Mouse (Mus musculus) spleen, adult 2 months (tissue): Measurements from ENCODE around the gene Cdkn2d. TPM values are rescaled to one million over a fixed set of nuclear protein-coding genes. Genes with fewer than 3 reads are reported as not detected.

ENCODE experiments used
- DNase-seq, 2 experiments: peaks; one replicate each; pipeline versions ENCODE4 v3.0.0 to v3.0.0-alpha.2; 2012 to 2021; ENCODE audit warnings: low spot score in 2 of 2, low read depth in 1 of 2
- H3K27ac ChIP-seq: fragments of 200-500 bp; 2 replicates; pipeline ENCODE4 v1.5.1; 2012; ENCODE audit warnings: low read length, inconsistent platforms; ENCODE audit not compliant: insufficient read depth
- H3K27me3 ChIP-seq: fragments of 200-500 bp; 2 replicates; pipeline ENCODE4 v1.6.1; 2012; ENCODE audit warnings: mild to moderate bottlenecking, moderate library complexity, low read length, inconsistent platforms; ENCODE audit not compliant: control insufficient read depth, insufficient read depth
- H3K36me3 ChIP-seq: fragments of 200-500 bp; 2 replicates; pipeline ENCODE4 v1.6.1; 2012; ENCODE audit warnings: mild to moderate bottlenecking, low read length, inconsistent platforms; ENCODE audit not compliant: control insufficient read depth, insufficient read depth
- H3K4me1 ChIP-seq: fragments of 200-500 bp; 2 replicates; pipeline ENCODE4 v1.6.1; 2011; ENCODE audit warnings: inconsistent platforms; ENCODE audit not compliant: control insufficient read depth, insufficient read depth, insufficient read length
- H3K4me3 ChIP-seq: fragments of 200-500 bp; 2 replicates; pipeline ENCODE4 v1.5.1; 2011; ENCODE audit warnings: mild to moderate bottlenecking, inconsistent platforms; ENCODE audit not compliant: insufficient read depth, insufficient read length; ENCODE audit errors: extremely low read depth
- CTCF ChIP-seq: fragments of 200-500 bp; IDR thresholded peaks from 2 replicates; pipeline ENCODE4 v1.5.1; 2011; ENCODE audit warnings: mild to moderate bottlenecking, inconsistent platforms; ENCODE audit not compliant: insufficient read depth, insufficient read length, insufficient replicate concordance; ENCODE audit errors: extremely low read depth
- POLR2A ChIP-seq: fragments of 200-500 bp; IDR thresholded peaks from 2 replicates; pipeline ENCODE4 v1.6.1; 2011; ENCODE audit warnings: low read depth, low read length, inconsistent platforms
- WGBS: fragments of 180-500 bp; shearing (Covaris S2); methylation state at CpG from one replicate; pipeline ENCODE4 v1.1.7; 2018; 5-methylcytosine and 5-hydroxymethylcytosine counted together
- polyA plus RNA-seq: library from polyadenylated mRNA; depleted of rRNA; stranded (reverse); fragments of >200 nt; gene quantifications from 2 replicates; pipeline ENCODE4 v1.2.3, GENCODE M21; 2012

The Cdkn2d gene
- polyA plus RNA-seq, 1 experiment, result 87.4 TPM

DNA sequence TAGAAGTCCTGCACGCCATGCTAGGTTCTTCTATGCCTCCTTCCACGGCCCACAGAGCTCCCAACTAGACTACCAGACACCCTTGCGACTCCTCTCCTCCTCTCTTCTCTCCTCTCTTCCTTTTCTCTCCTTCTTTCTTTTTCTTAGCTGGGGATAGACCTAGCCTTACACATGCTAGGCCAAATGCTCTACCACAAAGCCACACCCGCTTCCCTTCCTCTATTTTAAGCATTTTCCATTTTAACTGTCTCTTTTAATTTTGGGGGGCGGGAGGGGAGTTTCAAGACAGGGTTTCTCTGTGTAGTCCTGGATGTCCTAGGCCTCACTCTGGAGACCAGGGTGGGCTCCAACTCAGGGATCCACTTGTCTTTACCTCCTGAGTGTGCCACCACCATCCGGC is 27.6 kb upstream of the Cdkn2d start:
- WGBS, result 33% methylated on average over 6 of the region's 6 CpGs
- no peak for DNase-seq
- Histone ChIP-seq H3K27ac (peak overlapping the region; percentile 59), H3K4me3 (no peak overlapping the region), H3K4me1 (peaks cover 20% of the 10 kb centered on the region), H3K36me3 (no peaks in the 10 kb centered on the region), H3K27me3 (no peaks in the 10 kb centered on the region)
- TF ChIP-seq POLR2A, result no peak
- no peak for TF ChIP-seq CTCF

- Histone ChIP-seq H3K4me1 (peaks cover 13% of the 10 kb centered on the region), H3K36me3 (no peaks in the 10 kb centered on the region), H3K4me3 (no peak overlapping the region), H3K27ac (peak overlapping the region; percentile 73), H3K27me3 (no peaks in the 10 kb centered on the region)
- WGBS, result 10% methylated on average over 7 of the region's 7 CpGs
- DNase-seq, result peak in 1 of 2 experiments; percentile 61
- TF ChIP-seq POLR2A (no peak), CTCF (no peak)
These were observed 25.5 kb upstream of the Cdkn2d start for GRCm38 (mm10) chr9:21316696-21317095.

DNA sequence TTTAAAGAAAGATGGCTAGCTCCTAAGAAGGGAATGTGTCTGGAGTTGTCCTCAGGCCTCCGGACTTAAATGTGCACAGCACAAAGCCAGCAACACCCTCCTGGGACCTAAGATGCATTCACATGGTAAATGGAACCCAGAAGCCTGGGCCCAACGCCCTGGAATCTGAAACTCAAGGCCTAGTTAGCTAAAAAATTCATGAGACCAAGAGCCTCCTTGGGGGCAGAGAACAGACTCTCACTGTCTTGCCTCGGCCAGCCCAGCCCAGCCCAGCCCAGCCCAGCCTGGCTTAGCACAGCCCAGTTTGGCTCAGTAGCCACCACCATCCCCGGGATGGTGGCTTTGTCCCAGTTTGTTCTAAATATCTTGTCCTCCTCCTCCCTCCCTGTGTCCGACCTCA is 24.2 kb upstream of the Cdkn2d start:
- Histone ChIP-seq H3K4me3 (no peak overlapping the region), H3K4me1 (peaks cover 13% of the 10 kb centered on the region), H3K36me3 (no peaks in the 10 kb centered on the region), H3K27ac (no peak overlapping the region), H3K27me3 (no peaks in the 10 kb centered on the region)
- TF ChIP-seq POLR2A (no peak), CTCF (no peak)
- DNase-seq, result no peak
- 77% methylated on average over 5 of the region's 5 CpGs for WGBS

GRCm38 (mm10) chr9:21314367-21315140 is 23.3 kb upstream of the Cdkn2d start:
- Histone ChIP-seq H3K27me3 (no peaks in the 10 kb centered on the region), H3K4me1 (peaks cover 16% of the 10 kb centered on the region), H3K27ac (no peak overlapping the region), H3K36me3 (no peaks in the 10 kb centered on the region), H3K4me3 (no peak overlapping the region)
- no peak for DNase-seq
- TF ChIP-seq CTCF (no peak), POLR2A (no peak)
- WGBS, result 85% methylated on average over 9 of the region's 9 CpGs

GRCm38 (mm10) chr9:21313394-21313793 is 22.2 kb upstream of the Cdkn2d start:
- WGBS, result 6% methylated on average over 11 of the region's 11 CpGs
- peaks cover 13% of the 10 kb centered on the region for H3K4me1 ChIP-seq
- TF ChIP-seq CTCF (peak; percentile 95), POLR2A (no peak)
- H3K4me3 ChIP-seq, result no peak overlapping the region
- no peaks in the 10 kb centered on the region for H3K36me3 ChIP-seq
- H3K27me3 ChIP-seq, result no peaks in the 10 kb centered on the region
- H3K27ac ChIP-seq, result no peak overlapping the region
- peak; percentile 70 to 91 for DNase-seq

- H3K36me3 ChIP-seq, result no peaks in the 10 kb centered on the region
- no peak for TF ChIP-seq CTCF
- TF ChIP-seq POLR2A, result no peak
These were observed 20.9 kb upstream of the Cdkn2d start, which contains the start of gene Ap1m2 for GRCm38 (mm10) chr9:21312134-21312533. Ap1m2 (minus strand) TSS chr9:21312337.

GRCm38 (mm10) chr9:21311695-21312094 is 20.5 kb upstream of the Cdkn2d start:
- WGBS, result 87% methylated on average over 7 of the region's 7 CpGs
- no peak for TF ChIP-seq CTCF
- no peak for TF ChIP-seq POLR2A
- DNase-seq, result no peak
- no peaks in the 10 kb centered on the region for H3K36me3 ChIP-seq
- peaks cover 9% of the 10 kb centered on the region for H3K4me1 ChIP-seq
- no peaks in the 10 kb centered on the region for H3K27me3 ChIP-seq
- no peak overlapping the region for H3K27ac ChIP-seq
- H3K4me3 ChIP-seq, result no peak overlapping the region

More at GRCm38 (mm10) chr9:21312134-21312533, 20.9 kb upstream of the Cdkn2d start, which contains the start of gene Ap1m2:
- H3K27me3 ChIP-seq, result no peaks in the 10 kb centered on the region
- no peak within 1 kb of the TSS for H3K27ac ChIP-seq
- no peak for DNase-seq
- peaks cover 12% of the 10 kb centered on the region for H3K4me1 ChIP-seq
- 61% methylated on average over 35 of the region's 35 CpGs for WGBS
- H3K4me3 ChIP-seq, result no peak within 1 kb of the TSS
